Mouse (Mus musculus) spleen, adult 12 weeks (tissue): ENCODE data around the gene Olfr1427.
"Not testable (repeated sequence)": the region's sequence is repeated elsewhere in the genome, so short reads cannot be mapped to it uniquely, and the experiment has no call there.

Source experiments
- DNase-seq: peaks from one replicate; pipeline ENCODE4 v3.0.0; 2022; ENCODE audit warnings: low spot score

Olfr1427 gene

GRCm38 (mm10) chr19:12103234-12103633 is at the start of gene Olfr1427:
Gene Olfr1427 (minus strand): TSS chr19:12103334.
- DNase-seq = no peak

GRCm38 (mm10) chr19:12145452-12145851 is 42.3 kb upstream of the Olfr1427 start:
- no peak for DNase-seq

- DNase-seq = no peak
Measured at GRCm38 (mm10) chr19:12143356-12143755, 40.2 kb upstream of the Olfr1427 start.

- DNase-seq = no peak
Measured at GRCm38 (mm10) chr19:12134289-12134688, 31.2 kb upstream of the Olfr1427 start.

- no peak for DNase-seq
Measured at GRCm38 (mm10) chr19:12123103-12123502, 20.0 kb upstream of the Olfr1427 start, which contains the start of gene Olfr76. Gene Olfr76 (minus strand): TSS chr19:12123203.

GRCm38 (mm10) chr19:12116464-12116863 is 13.3 kb upstream of the Olfr1427 start:
- DNase-seq = no peak

GRCm38 (mm10) chr19:12115797-12116196 is 12.7 kb upstream of the Olfr1427 start, which contains the start of gene Olfr1428:
Gene Olfr1428 (minus strand): TSS chr19:12115897.
- DNase-seq = no peak

- DNase-seq = no peak
Measured at GRCm38 (mm10) chr19:12113807-12114206, 10.7 kb upstream of the Olfr1427 start.

- no peak for DNase-seq
Measured at GRCm38 (mm10) chr19:12104541-12104940, 1.4 kb upstream of the Olfr1427 start.

GRCm38 (mm10) chr19:12091913-12092312 is 11.2 kb downstream of the Olfr1427 start, which contains the start of gene Olfr1426:
Gene Olfr1426 (minus strand): TSS chr19:12092013.
- DNase-seq = no peak

GRCm38 (mm10) chr19:12077631-12078030 is 25.5 kb downstream of the Olfr1427 start, which contains the start of gene Olfr1425:
Gene Olfr1425 (minus strand): TSS chr19:12077731.
- DNase-seq = not testable (repeated sequence)

- DNase-seq = not testable (repeated sequence)
Measured at GRCm38 (mm10) chr19:12069546-12069945, 33.6 kb downstream of the Olfr1427 start.

- not testable (repeated sequence) for DNase-seq
Measured at GRCm38 (mm10) chr19:12067806-12068205, 35.3 kb downstream of the Olfr1427 start.

GRCm38 (mm10) chr19:12062582-12062981 is 40.6 kb downstream of the Olfr1427 start, which contains the start of gene Olfr1424:
Gene Olfr1424 (minus strand): TSS chr19:12062682.
- not testable (repeated sequence) for DNase-seq
